Mouse (Mus musculus): Measurements from ENCODE around the gene Hmgcll1.

DNA sequence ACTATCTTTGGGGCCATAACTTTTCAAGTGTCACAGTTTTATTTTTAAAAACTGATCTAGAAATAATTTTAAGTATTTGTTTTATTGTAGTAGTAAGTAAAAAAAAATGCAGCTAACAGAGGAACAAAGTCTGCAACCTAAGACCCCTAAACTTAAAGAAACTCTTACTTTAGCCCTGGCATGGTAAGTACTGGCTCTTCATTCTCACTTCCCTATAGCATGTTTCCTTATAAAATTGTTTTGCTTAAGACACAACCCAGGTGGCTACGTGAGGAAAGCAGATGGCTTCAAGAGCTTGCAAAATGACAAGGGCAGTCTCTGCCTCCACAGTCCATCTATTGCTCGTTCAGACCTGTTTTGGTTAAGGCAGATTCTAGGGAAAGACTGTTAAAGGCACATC lies 49.5 kb downstream of the Hmgcll1 start:
- TF ChIP-seq MAFK (IDR thresholded peaks at IDR 0.05; ENCODE audit: insufficient read depth, low read depth, low read length), result no peak
- no peak for TF ChIP-seq HCFC1 (IDR thresholded peaks at IDR 0.05; ENCODE audit: borderline replicate concordance, insufficient read depth, low read length)
- no peak for TF ChIP-seq CHD2 (IDR thresholded peaks at IDR 0.05; ENCODE audit: low read depth, low read length)
- no peak for TF ChIP-seq ZNF384 (IDR thresholded peaks at IDR 0.05; ENCODE audit: low read depth, low read length)
- TF ChIP-seq ZC3H11A (IDR thresholded peaks at IDR 0.05; ENCODE audit: borderline replicate concordance, low read depth, low read length), result no peak

Data from ES-E14 (cell line).